Mouse (Mus musculus) G1E (cell line): ENCODE results near the gene Atf7.

Experiments used
- CTCF ChIP-seq: IDR thresholded peaks from 2 replicates; pipeline ENCODE4 v1.5.1; 2012; ENCODE audit warnings: low read depth, low read length, inconsistent platforms, mixed read lengths
- GATA1 ChIP-seq: IDR thresholded peaks from 2 replicates; pipeline ENCODE4 v1.6.1; 2012; ENCODE audit warnings: borderline replicate concordance, low read length, inconsistent platforms, mixed read lengths
- GATA2 ChIP-seq: IDR thresholded peaks from 2 replicates; pipeline ENCODE4 v1.6.1; 2012; ENCODE audit warnings: low read depth, low read length, inconsistent platforms, borderline replicate concordance
- POLR2AphosphoS5 ChIP-seq: IDR thresholded peaks from 2 replicates; pipeline ENCODE4 v1.6.1; 2012; ENCODE audit warnings: low read depth, low read length, inconsistent platforms; ENCODE audit not compliant: insufficient replicate concordance

GRCm38 (mm10) chr15:102524892-102525485 lies 100.3 kb downstream of the Atf7 start, which contains the start of gene Npff:
- TF ChIP-seq CTCF: peak; percentile 88
- no peak for TF ChIP-seq POLR2AphosphoS5
- no peak for TF ChIP-seq GATA1
- TF ChIP-seq GATA2: no peak
